9 mouse cellular contexts compared by ENCODE assay signal in the genomic region with DNA sequence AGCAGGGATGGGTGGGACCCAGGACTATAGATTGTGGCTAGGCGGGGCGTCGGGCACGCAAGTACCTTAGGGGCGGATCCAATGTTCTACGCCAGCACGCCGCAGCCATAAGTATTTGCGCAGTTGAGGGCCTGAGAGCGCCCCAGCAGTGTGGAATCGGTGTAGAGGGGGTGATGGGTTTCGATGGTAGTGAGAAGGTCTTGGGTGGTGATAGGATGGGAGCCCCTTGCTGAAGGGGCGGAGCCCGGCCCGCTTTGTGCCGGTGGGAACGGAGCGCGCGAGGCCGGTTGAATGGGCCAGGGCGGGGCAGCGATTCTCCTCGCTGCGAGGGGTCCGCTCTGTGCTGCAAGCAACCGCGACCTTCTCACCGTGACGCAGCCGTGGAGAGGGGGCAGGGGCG. TPM values are rescaled to one million over a fixed set of nuclear protein-coding genes. Genes with fewer than 3 reads are reported as not detected.
A peak's percentile ranks its signal among the peaks of the same experiment; 100 is the strongest.
DNase-seq lines count a peak whose midpoint lies in the region; ATAC-seq lines count a peak whose summit lies in the region.
"Had no signal": no experiment of that assay in that cellular context is flagged by ENCODE, and none has a peak within 500 bp of the region (broad histone marks: within the 10 kb centered on the region; RNA-seq: fewer than 3 reads in every experiment).

No protein-coding gene starts in this region.

- H3K4me3 ChIP-seq in forebrain, embryonic 14.5 days (ENCODE audit: low read depth, low read length): peak overlapping the region; percentile 30

- peaks cover 93% of the 10 kb centered on the region for H3K27me3 ChIP-seq in forebrain, embryonic 14.5 days (replicated peaks; ENCODE audit: control insufficient read depth, insufficient read depth, low read length)

- no peaks in the 10 kb centered on the region for H3K36me3 ChIP-seq in forebrain, embryonic 14.5 days (ENCODE audit: control insufficient read depth, insufficient read depth, low read length)

- H3K9ac ChIP-seq in forebrain, embryonic 14.5 days (ENCODE audit: low read length): peak overlapping the region; percentile 54

- WGBS in forebrain, embryonic 14.5 days: 0% methylated on average over 32 of the region's 32 CpGs

- no peaks in the 10 kb centered on the region for H3K9me3 ChIP-seq in forebrain, embryonic 14.5 days (replicated peaks; ENCODE audit: control insufficient read depth, low read length)

- DNase-seq in heart, adult 11 months: peak; percentile 91
- no peak for DNase-seq in heart, adult 8-10 months (ENCODE audit: low spot score)
- DNase-seq in ES-CJ7 (ENCODE audit: low read depth, low spot score) (peak; percentile 83), MN1 (ENCODE audit: low spot score) (no peak)
- DNase-seq in forebrain, embryonic 14.5 days (ENCODE audit: low spot score): no peak
- DNase-seq in urinary bladder, adult 2 months (ENCODE audit: low spot score): no peak
- no peak for DNase-seq in thymus, postnatal 25 days

- H3K27ac ChIP-seq in forebrain, embryonic 14.5 days (ENCODE audit: low read depth, low read length): no peak overlapping the region

- H3K4me1 ChIP-seq in forebrain, embryonic 14.5 days (ENCODE audit: control insufficient read depth, insufficient read depth, low read length): peaks cover 27% of the 10 kb centered on the region

- peak overlapping the region; percentile 66 for H3K4me2 ChIP-seq in forebrain, embryonic 14.5 days (ENCODE audit: low read length)

- no peak for ATAC-seq in forebrain, embryonic 14.5 days
- ATAC-seq in megakaryocyte progenitor cell, adult 5-6 weeks (replicated peaks; ENCODE audit: poor library complexity): peak; percentile 32

RNA-seq across cellular contexts. Expression of gene Hes3, which starts 5.3 kb away (rescaled TPM):
- total RNA-seq in heart, adult 8-10 months (2022): not detected
- not detected in 2 replicates for polyA plus RNA-seq in forebrain, embryonic 14.5 days (2014; fragmentation: Nextera tagmentation; extraction: Ambion mirVana)
- total RNA-seq in megakaryocyte progenitor cell, adult 5-6 weeks (2015): not detected in 2 replicates
- not detected in 2 replicates for total RNA-seq in megakaryocyte progenitor cell, adult 5-6 weeks (2017)
- polyA plus RNA-seq in urinary bladder, adult 2 months (2012; rRNA removed): not detected in 2 replicates
- polyA plus RNA-seq: liver, embryonic 16.5 days had no signal

RNA-seq across cellular contexts. Expression of gene Icmt, which starts 10.8 kb away (rescaled TPM):
- total RNA-seq in heart, adult 8-10 months (2022): 10 to 100 TPM; 25.2 to 36.4 (median 30.6) TPM
- polyA plus RNA-seq in forebrain, embryonic 14.5 days (2014; fragmentation: Nextera tagmentation; extraction: Ambion mirVana): 13.2 and 18.2 TPM in 2 replicates
- 7.9 and 12.1 TPM in 2 replicates for total RNA-seq in megakaryocyte progenitor cell, adult 5-6 weeks (2015)
- 11.5 and 14.8 TPM in 2 replicates for total RNA-seq in megakaryocyte progenitor cell, adult 5-6 weeks (2017)
- 25.2 and 26.2 TPM in 2 replicates for polyA plus RNA-seq in urinary bladder, adult 2 months (2012; rRNA removed)

RNA-seq across cellular contexts. Expression of gene Gpr153, which starts 12.2 kb away (rescaled TPM):
- total RNA-seq in heart, adult 8-10 months (2022): 10 to 100 TPM in 2 of 4 experiments, 1 to 10 TPM in 2; 5.6 to 11.9 (median 9.8) TPM
- polyA plus RNA-seq in forebrain, embryonic 14.5 days (2014; fragmentation: Nextera tagmentation; extraction: Ambion mirVana): 6.7 and 8.4 TPM in 2 replicates
- 0.12 and 0.76 TPM in 2 replicates for total RNA-seq in megakaryocyte progenitor cell, adult 5-6 weeks (2015)
- total RNA-seq in megakaryocyte progenitor cell, adult 5-6 weeks (2017): not detected in 2 replicates
- 31.3 and 39.2 TPM in 2 replicates for polyA plus RNA-seq in urinary bladder, adult 2 months (2012; rRNA removed)

RNA-seq across cellular contexts. Expression of gene Rnf207, which starts 32.6 kb away (rescaled TPM):
- 10 to 100 TPM; 29.1 to 63.4 (median 46.1) TPM for total RNA-seq in heart, adult 8-10 months (2022)
- polyA plus RNA-seq in forebrain, embryonic 14.5 days (2014; fragmentation: Nextera tagmentation; extraction: Ambion mirVana): 2.4 and 2.5 TPM in 2 replicates
- 0.12 TPM in 1 of 2 replicates, not detected in the other for total RNA-seq in megakaryocyte progenitor cell, adult 5-6 weeks (2015)
- not detected in 2 replicates for total RNA-seq in megakaryocyte progenitor cell, adult 5-6 weeks (2017)
- 28.0 and 34.9 TPM in 2 replicates for polyA plus RNA-seq in urinary bladder, adult 2 months (2012; rRNA removed)
- polyA plus RNA-seq: liver, embryonic 16.5 days had no signal

RNA-seq across cellular contexts. Expression of gene Rpl22, which starts 39.4 kb away (rescaled TPM):
- total RNA-seq in heart, adult 8-10 months (2022): 100 to 1,000 TPM; 266 to 327 (median 276) TPM
- 196 and 235 TPM in 2 replicates for polyA plus RNA-seq in forebrain, embryonic 14.5 days (2014; fragmentation: Nextera tagmentation; extraction: Ambion mirVana)
- total RNA-seq in megakaryocyte progenitor cell, adult 5-6 weeks (2015): 1,636 and 1,708 TPM in 2 replicates
- total RNA-seq in megakaryocyte progenitor cell, adult 5-6 weeks (2017): 3,182 and 3,570 TPM in 2 replicates
- 727 and 877 TPM in 2 replicates for polyA plus RNA-seq in urinary bladder, adult 2 months (2012; rRNA removed)

Comparison
In these comparisons a context has a peak if more than half of its experiments do, and no peak if none do; other contexts are left out.
1. DNase-seq: peak in heart, adult 11 months (single experiment) and ES-CJ7 (single experiment); none in heart, adult 8-10 months (single experiment), forebrain, embryonic 14.5 days (single experiment), urinary bladder, adult 2 months (single experiment), thymus, postnatal 25 days (single experiment) and MN1 (single experiment).